Mouse (Mus musculus): Measurements from ENCODE around the gene Psapl1. TPM values are rescaled to one million over a fixed set of nuclear protein-coding genes. Genes with fewer than 3 reads are reported as not detected.
"Not testable (repeated sequence)": the region's sequence is repeated elsewhere in the genome, so short reads cannot be mapped to it uniquely, and the experiment has no call there.

Gene Psapl1
- total RNA-seq, 2 experiments from 2014 or later, result not detected

- intact Hi-C loops (cut with DNase I), result no loop called here
- DNase-seq (ENCODE audit: low spot score in 2 of 2), result no peak
These were observed 4.3 kb upstream of the Psapl1 start for GRCm38 (mm10) chr5:36199519-36199918.

GRCm38 (mm10) chr5:36202781-36203180, 1.0 kb upstream of the Psapl1 start:
- DNase-seq (ENCODE audit: low spot score in 2 of 2), result no peak
- intact Hi-C loops (cut with DNase I), result no loop called here

GRCm38 (mm10) chr5:36203421-36203820, 400 bp upstream of the Psapl1 start:
- intact Hi-C loops (cut with DNase I), result no loop called here
- no peak for DNase-seq (ENCODE audit: low spot score in 2 of 2)

- intact Hi-C loops (cut with DNase I), result no loop called here
- no peak for DNase-seq (ENCODE audit: low spot score in 2 of 2)
These were observed 1.6 kb downstream of the Psapl1 start for GRCm38 (mm10) chr5:36205397-36205796.

GRCm38 (mm10) chr5:36208803-36209202, 5.0 kb downstream of the Psapl1 start:
- no peak for DNase-seq (ENCODE audit: low spot score in 2 of 2)

GRCm38 (mm10) chr5:36213310-36213709, 9.5 kb downstream of the Psapl1 start:
- intact Hi-C loops (cut with DNase I), result no loop called here
- peak; percentile 93 to 98 for DNase-seq (ENCODE audit: low spot score in 2 of 2)

More at GRCm38 (mm10) chr5:36208803-36209202, 5.0 kb downstream of the Psapl1 start:
- intact Hi-C loops (cut with DNase I), result no loop called here

- intact Hi-C loops (cut with DNase I), result no loop called here
These were observed 16.3 kb downstream of the Psapl1 start for GRCm38 (mm10) chr5:36220105-36220504.

GRCm38 (mm10) chr5:36220626-36221025, 16.8 kb downstream of the Psapl1 start:
- intact Hi-C loops (cut with DNase I), result no loop called here
- no peak for DNase-seq (ENCODE audit: low spot score in 2 of 2)

More at GRCm38 (mm10) chr5:36220105-36220504, 16.3 kb downstream of the Psapl1 start:
- no peak for DNase-seq (ENCODE audit: low spot score in 2 of 2)

GRCm38 (mm10) chr5:36223787-36224186, 20.0 kb downstream of the Psapl1 start:
- DNase-seq (ENCODE audit: low spot score in 2 of 2), result peak; percentile 80 to 81
- intact Hi-C loops (cut with DNase I), result loop anchor here (2.0 kb wide), 1 partner anchor 191 kb away; no protein-coding TSS in a partner anchor

- intact Hi-C loops (cut with DNase I), result loop anchor here (5.0 kb wide), 1 partner anchor 171 kb away; the partner anchor contains the start of gene Sorcs2
- DNase-seq (ENCODE audit: low spot score in 2 of 2), result no peak
These were observed 22.0 kb downstream of the Psapl1 start for GRCm38 (mm10) chr5:36225855-36226254.

GRCm38 (mm10) chr5:36226296-36226695, 22.5 kb downstream of the Psapl1 start:
- intact Hi-C loops (cut with DNase I), result loop anchor here (5.0 kb wide), 1 partner anchor 171 kb away; the partner anchor contains the start of gene Sorcs2
- peak; percentile 67 to 71 for DNase-seq (ENCODE audit: low spot score in 2 of 2)

- DNase-seq (ENCODE audit: low spot score in 2 of 2), result no peak
- intact Hi-C loops (cut with DNase I), result loop anchor here (5.0 kb wide), 1 partner anchor 169 kb away; the partner anchor contains the start of gene Sorcs2
These were observed 24.9 kb downstream of the Psapl1 start for GRCm38 (mm10) chr5:36228405-36229370.

- intact Hi-C loops (cut with DNase I), result no loop called here
- DNase-seq (ENCODE audit: low spot score in 2 of 2), result no peak
These were observed 26.5 kb downstream of the Psapl1 start for GRCm38 (mm10) chr5:36230301-36230780.

- DNase-seq (ENCODE audit: low spot score in 2 of 2); intact Hi-C loops (cut with DNase I): not testable (repeated sequence)
These were observed 33.7 kb downstream of the Psapl1 start for GRCm38 (mm10) chr5:36237526-36237925.

- DNase-seq (ENCODE audit: low spot score in 2 of 2), result no peak
- intact Hi-C loops (cut with DNase I), result no loop called here
These were observed 44.2 kb downstream of the Psapl1 start for GRCm38 (mm10) chr5:36248022-36248421.

GRCm38 (mm10) chr5:36252746-36253504, 49.1 kb downstream of the Psapl1 start:
- intact Hi-C loops (cut with DNase I), result no loop called here
- peak in 1 of 2 experiments; percentile 58 for DNase-seq (ENCODE audit: low spot score in 2 of 2)

- no peak for DNase-seq (ENCODE audit: low spot score in 2 of 2)
- intact Hi-C loops (cut with DNase I), result no loop called here
These were observed 51.1 kb downstream of the Psapl1 start for GRCm38 (mm10) chr5:36254642-36255516.
